Mouse (Mus musculus) liver, embryonic 14 days (tissue): Measurements from ENCODE around the gene Rer1. TPM values are rescaled to one million over a fixed set of nuclear protein-coding genes. Genes with fewer than 3 reads are reported as not detected.

Source experiments
- polyA plus RNA-seq: library from polyadenylated mRNA; depleted of rRNA; stranded (reverse); fragments of >200 nt; gene quantifications from 2 replicates; pipeline ENCODE4 v1.2.3, GENCODE M21; 2012; rRNA removed

Gene Rer1
- 50.3 and 58.8 TPM in 2 replicates for polyA plus RNA-seq

GRCm38 (mm10) chr4:155086108-155087024, at the start of gene Rer1, which contains the start of gene Morn1:
Gene Rer1, minus strand, starts transcription at chr4:155086382.
Gene Morn1, plus strand, starts transcription at chr4:155086577.

DNA sequence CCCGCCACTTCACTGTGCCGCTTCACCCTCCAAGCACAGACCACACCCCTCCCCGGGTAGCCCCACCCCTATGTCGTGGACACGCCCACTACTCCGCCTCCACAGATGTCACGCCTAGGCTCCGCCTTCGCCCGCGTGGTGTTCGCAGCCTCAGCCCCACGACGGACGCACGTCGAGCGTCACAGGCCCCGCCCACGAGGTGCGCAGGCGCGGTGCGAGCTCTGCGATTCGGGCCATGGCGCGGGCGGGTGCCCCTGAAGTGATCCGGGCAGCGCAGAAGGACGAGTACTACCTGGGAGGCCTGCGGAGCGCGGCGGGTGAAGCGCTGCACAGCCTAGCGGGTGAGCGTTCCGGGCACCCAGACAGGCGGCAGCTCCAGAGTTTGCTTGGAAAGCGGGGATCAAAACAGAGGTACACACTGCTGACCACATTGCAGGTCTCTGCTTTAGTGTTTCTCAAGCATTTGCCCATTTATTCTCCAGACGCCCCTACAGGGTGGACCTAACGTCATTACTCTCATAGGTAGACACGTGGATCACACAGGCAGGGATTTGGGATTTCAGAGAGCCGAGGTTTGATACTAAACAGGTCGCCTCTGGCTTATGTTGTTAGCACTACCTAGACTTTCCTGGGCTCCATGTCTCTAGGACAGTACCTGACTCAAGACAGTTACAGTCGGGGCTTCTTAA, 19.2 kb downstream of the Rer1 start, which contains the start of gene Pex10:
TSS of gene Pex10 (plus strand) at position 183 of the 689 bp plus-strand sequence.

GRCm38 (mm10) chr4:155056724-155057123, 29.5 kb downstream of the Rer1 start, which contains the start of gene Plch2:
Gene Plch2, minus strand, starts transcription at chr4:155056784.

Other genes starting within 250 kb of the Rer1 start
- 0.02 TPM in 2 replicates for gene Ttc34, start 248.9 kb downstream of the Rer1 start, polyA plus RNA-seq
- 2.5 and 2.7 TPM in 2 replicates for gene Mmel1, start 216.8 kb downstream of the Rer1 start, polyA plus RNA-seq
- gene Fam213b, start 187.2 kb downstream of the Rer1 start, polyA plus RNA-seq, result 5.7 and 6.3 TPM in 2 replicates
- gene Tnfrsf14, start 157.8 kb downstream of the Rer1 start, polyA plus RNA-seq, result 107 and 135 TPM in 2 replicates
- not detected in 2 replicates for gene Hes5, start 125.5 kb downstream of the Rer1 start, polyA plus RNA-seq
- 29.9 and 31.9 TPM in 2 replicates for gene Pank4, start 122.3 kb downstream of the Rer1 start, polyA plus RNA-seq
- 0.05 and 0.07 TPM in 2 replicates for gene Plch2, start 29.6 kb downstream of the Rer1 start, polyA plus RNA-seq
- 6.1 and 6.8 TPM in 2 replicates for gene Pex10, start 19.4 kb downstream of the Rer1 start, polyA plus RNA-seq
- 0.70 and 1.1 TPM in 2 replicates for gene Morn1, start 195 bp upstream of the Rer1 start, polyA plus RNA-seq
- gene Ski, start 136.2 kb upstream of the Rer1 start, polyA plus RNA-seq, result 4.1 and 4.4 TPM in 2 replicates
- 10.1 and 12.1 TPM in 2 replicates for gene Faap20, start 163.4 kb upstream of the Rer1 start, polyA plus RNA-seq